In the genomic region with DNA sequence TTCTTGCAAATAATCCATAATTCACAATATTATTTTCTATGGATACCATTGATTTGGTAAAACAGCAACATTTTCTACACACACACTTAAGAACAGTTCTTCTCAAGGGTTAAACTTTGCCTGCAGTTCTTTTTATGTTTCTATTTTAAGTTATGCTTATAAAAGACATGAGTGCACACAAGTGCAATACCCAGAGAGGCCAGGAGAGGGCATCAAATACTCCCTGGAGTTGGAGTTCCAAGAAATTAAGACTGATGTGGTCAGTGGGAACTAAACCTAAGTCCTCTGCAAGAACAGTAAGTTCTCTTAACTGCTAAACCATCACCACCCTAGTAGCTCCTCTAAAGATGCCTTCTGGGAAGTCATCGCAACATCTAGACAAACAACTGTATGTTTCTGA, we compare ENCODE assay signal across 8 mouse cellular contexts.
DNase-seq lines count a peak whose midpoint lies in the region; ATAC-seq lines count a peak whose summit lies in the region.

No protein-coding gene starts in this region.

- DNase-seq in frontal cortex, postnatal 25 days (ENCODE audit: low spot score in 2 of 2) = peak; percentile 22 to 34
- DNase-seq in right cerebral cortex, adult 18-20 months = peak; percentile 33
- DNase-seq in right cerebral cortex, postnatal 25 days = no peak
- peak; percentile 58 for DNase-seq in embryo, embryonic 10 days (ENCODE audit: low spot score)
- DNase-seq in layer of hippocampus, adult 9-11 months = peak; percentile 27
- peak; percentile 49 for DNase-seq in right cerebral cortex, postnatal 4 days
- no peak for DNase-seq in T-cell, adult 2 months (ENCODE audit: low spot score)

- ATAC-seq in frontal cortex, adult (ENCODE audit: low TSS enrichment) = no peak

Comparison
In these comparisons a context has a peak if more than half of its experiments do, and no peak if none do; other contexts are left out.
1. DNase-seq: peak in frontal cortex, postnatal 25 days (2 of 2), right cerebral cortex, adult 18-20 months (single experiment), embryo, embryonic 10 days (single experiment), layer of hippocampus, adult 9-11 months (single experiment) and right cerebral cortex, postnatal 4 days (single experiment); none in right cerebral cortex, postnatal 25 days (single experiment) and T-cell, adult 2 months (single experiment).